Mouse (Mus musculus) C2C12 (cell line): ENCODE results near the gene 1110002E22Rik.

Source experiments
- CTCF ChIP-seq: IDR thresholded peaks from one replicate; pipeline ENCODE4 v1.5.1; 2011; ENCODE audit not compliant: control insufficient read depth, insufficient read depth, insufficient read length
- FOSL1 ChIP-seq: IDR thresholded peaks from one replicate; pipeline ENCODE4 v1.8.0; 2011; ENCODE audit warnings: mild to moderate bottlenecking, low read length; ENCODE audit not compliant: poor library complexity, insufficient read depth, severe bottlenecking
- MAX ChIP-seq: IDR thresholded peaks from one replicate; pipeline ENCODE4 v1.6.1; 2011; ENCODE audit warnings: mild to moderate bottlenecking, control low read depth
- MYOG ChIP-seq: IDR thresholded peaks from one replicate; pipeline ENCODE4 v1.6.1; 2011; ENCODE audit not compliant: control insufficient read depth, insufficient read length; ENCODE audit errors: extremely low read depth
- USF1 ChIP-seq: IDR thresholded peaks from one replicate; pipeline ENCODE4 v1.6.1; 2011; ENCODE audit warnings: low read depth, mild to moderate bottlenecking, control low read depth, moderate library complexity

- TF ChIP-seq MAX (no peak), CTCF (no peak), FOSL1 (no peak), USF1 (no peak), MYOG (no peak)
Measured at GRCm38 (mm10) chr3:138101936-138102335, 37.1 kb downstream of the 1110002E22Rik start.
